Mouse (Mus musculus) spleen, postnatal 10 days (tissue): Measurements from ENCODE around the gene Dazap2.
"Not testable (repeated sequence)": the region's sequence is repeated elsewhere in the genome, so short reads cannot be mapped to it uniquely, and the experiment has no call there.

Experiments
- DNase-seq, 2 experiments: peaks; one replicate each; pipeline ENCODE4 v3.0.0; 2021 to 2022; ENCODE audit warnings: low spot score in 2 of 2

Dazap2 gene

DNA sequence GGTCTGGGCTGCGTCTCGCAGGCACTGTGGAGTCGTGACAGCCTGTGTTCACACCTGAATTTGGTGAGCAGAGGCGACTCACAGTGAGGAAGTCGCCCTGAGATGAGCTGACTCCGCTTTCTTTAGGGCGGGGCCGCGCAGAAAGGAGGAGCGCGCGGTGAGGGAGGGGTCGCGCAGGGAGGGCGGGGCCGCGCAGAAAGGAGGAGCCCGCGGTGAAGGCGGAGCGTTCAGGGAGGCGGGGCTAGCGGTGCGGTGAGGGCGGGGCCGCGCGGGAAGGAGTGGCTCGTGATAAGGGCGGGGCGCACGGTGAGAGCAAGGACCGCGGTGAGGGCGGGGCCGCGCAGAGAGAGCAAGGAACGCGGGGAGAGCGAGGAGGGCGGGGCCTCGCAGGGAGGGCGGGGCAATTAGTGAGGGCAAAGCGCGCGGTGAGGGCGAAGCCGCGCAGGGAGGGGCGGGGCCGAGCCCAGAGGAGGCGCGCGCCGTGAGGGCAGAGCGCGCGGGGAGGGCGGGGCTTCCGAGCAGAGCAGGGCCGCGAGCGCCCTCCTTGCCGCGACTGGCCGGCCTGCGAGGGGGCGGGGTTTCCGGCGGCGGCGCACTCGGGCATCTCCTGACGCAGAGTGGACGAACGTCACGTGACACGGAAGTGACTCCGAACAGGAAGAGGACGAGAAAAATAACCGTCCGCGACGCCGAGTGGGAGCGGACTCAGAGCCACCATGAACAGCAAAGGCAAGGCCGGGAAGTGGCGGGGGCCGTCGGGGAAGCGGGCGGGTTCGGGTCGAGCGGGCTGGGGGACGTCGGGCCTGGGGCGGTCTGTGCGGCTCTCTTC, at the start of gene Dazap2:
Dazap2 (plus strand) TSS at position 354 of the 829 bp plus-strand sequence.
- peak; percentile 99 to 100 for DNase-seq

GRCm38 (mm10) chr15:100566531-100566930, 48.6 kb upstream of the Dazap2 start:
- no peak for DNase-seq

DNA sequence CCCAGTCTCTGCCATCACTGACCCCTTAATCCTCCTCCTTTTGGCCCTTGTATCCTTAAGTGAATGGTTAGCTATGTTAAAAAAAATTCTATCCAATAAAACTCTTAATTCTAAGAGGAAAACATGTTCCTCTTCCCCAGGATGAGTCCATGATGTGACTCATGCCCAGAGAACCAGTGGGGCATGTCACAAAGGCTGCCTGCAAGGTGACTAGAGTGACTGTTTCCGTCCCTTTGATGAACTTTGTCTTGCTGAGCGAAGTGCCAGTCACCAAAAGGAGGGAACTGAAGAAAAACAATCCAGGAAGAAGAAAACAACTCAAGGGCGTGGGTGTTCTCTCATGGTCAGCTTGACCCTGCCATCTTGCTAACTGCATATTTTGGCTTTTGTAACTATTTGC, 45.9 kb upstream of the Dazap2 start:
- no peak for DNase-seq

- no peak for DNase-seq
Measured at GRCm38 (mm10) chr15:100573946-100574345, 41.2 kb upstream of the Dazap2 start.

- no peak for DNase-seq
Measured at GRCm38 (mm10) chr15:100574378-100574777, 40.8 kb upstream of the Dazap2 start.

DNA sequence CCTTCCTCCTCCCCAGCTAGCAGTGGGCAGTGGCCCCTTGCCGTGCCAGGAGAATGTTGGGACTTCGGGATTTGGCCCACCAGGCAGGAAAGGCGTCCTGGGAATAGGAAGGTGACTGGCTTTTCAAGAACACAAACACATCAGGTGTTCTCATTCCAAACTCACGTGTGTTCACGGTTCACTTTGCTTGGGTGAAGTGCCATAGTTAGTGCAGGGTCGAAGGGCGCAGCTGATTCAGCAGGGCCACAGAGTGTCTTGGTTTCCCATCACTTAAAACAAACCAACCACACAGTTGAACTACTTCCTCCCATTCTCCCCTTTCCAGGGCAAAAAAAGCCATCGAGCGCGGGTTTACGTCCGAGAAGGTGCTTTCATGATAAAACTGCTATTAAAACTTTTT, 39.8 kb upstream of the Dazap2 start:
- DNase-seq: no peak

GRCm38 (mm10) chr15:100576392-100576791, 38.8 kb upstream of the Dazap2 start:
- no peak for DNase-seq

DNA sequence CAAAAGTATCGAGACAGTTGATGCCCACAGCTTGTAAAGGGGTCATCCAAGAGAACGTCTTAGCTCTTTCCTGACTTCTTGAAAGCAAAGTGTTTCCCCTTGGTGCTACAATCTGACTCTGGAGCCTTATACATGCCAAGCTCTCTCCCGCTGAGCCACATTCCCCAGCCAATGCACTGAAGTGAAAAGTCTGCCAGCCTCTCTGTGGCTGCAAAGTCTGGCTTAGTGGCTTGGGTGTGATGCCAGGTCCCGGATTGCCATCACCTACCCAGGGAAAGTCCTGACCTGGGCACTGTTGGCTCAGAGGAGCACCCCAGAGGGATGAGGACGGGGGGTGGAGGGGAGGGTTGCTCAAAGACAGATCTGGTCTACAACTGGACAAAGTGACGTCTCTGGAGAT, 38.3 kb upstream of the Dazap2 start:
- DNase-seq: no peak

DNA sequence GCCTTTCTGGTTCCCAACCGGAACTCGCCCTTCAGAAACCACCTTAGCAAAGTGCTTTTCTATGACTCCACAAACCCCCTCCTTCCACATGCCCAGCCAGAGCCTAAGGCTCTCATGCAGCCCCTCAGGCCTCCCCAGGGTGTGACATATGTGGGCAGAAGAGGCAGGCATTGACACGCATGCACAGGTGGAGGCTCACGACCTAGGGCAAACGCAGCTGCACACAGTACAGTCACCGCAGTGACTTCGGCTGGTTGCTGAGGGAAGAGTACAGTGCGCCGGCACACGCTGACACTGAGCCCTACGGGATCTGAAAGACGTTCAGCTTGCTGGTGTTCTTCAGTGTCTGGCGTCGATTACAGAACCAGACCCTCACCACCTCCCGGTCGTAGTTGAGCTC, 37.2 kb upstream of the Dazap2 start:
- DNase-seq: no peak

DNA sequence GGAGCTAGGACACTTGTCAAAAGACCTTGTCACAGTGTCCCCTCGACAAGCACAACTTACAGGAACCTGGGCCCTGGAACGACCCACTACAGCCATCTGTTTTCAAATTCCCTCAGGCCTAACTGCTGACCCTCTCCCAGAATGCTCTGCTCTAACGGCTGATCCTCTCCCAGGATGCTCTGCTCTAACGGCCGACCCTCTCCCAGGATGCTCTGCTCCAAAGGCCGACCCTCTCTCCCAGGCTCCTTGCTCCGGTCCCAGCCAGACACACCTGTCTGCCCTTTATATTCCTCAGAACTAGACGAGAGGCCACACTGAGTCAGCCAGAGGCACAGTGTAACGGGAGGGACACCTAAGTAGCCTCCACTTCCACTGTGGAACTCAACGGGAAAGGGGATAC, 35.0 kb upstream of the Dazap2 start:
- no peak for DNase-seq

DNA sequence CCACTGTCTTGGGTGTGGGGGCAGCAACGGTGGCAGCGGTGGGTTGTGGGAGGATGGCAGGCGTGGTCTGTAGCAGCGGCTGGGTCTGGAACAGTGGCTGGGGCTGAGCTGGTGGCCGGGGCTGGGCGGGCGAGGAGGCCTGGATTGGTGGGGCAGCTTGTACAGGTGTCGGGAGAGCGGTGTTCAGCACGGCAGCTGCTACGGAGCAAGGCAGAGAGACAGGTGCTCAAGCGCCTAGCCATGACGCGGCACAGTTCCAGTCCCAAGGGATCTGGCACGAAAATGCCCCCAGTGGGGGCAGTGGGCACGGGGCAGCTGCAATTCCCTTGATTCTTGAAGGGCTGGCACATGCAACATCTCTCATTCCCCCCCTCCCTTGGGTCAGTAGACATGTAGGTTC, 29.2 kb upstream of the Dazap2 start:
- DNase-seq: no peak

GRCm38 (mm10) chr15:100587166-100587565, 28.0 kb upstream of the Dazap2 start:
- DNase-seq: no peak

DNA sequence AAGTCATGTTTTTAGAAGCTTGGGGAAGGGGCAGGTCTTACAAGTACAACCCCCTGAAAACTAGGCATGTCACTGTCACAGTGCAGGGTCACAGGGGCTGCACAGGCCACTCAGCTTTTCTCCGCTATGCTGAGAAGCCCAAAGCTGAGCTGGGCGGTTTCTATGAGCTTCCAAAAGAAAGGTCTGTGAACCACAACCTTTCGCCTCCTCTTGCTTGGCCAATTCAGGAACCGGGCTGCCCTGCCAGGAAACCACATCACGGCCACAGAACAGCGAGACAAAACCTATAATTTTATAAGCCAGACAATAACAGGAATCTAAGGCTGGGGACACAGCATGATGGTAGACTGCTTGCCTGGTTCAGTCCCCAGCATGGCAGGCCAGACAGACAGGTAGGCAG, 26.9 kb upstream of the Dazap2 start:
- DNase-seq: no peak

GRCm38 (mm10) chr15:100590436-100590835, 24.7 kb upstream of the Dazap2 start:
- DNase-seq: no peak

- DNase-seq: no peak
Measured at GRCm38 (mm10) chr15:100592817-100593216, 22.3 kb upstream of the Dazap2 start.

DNA sequence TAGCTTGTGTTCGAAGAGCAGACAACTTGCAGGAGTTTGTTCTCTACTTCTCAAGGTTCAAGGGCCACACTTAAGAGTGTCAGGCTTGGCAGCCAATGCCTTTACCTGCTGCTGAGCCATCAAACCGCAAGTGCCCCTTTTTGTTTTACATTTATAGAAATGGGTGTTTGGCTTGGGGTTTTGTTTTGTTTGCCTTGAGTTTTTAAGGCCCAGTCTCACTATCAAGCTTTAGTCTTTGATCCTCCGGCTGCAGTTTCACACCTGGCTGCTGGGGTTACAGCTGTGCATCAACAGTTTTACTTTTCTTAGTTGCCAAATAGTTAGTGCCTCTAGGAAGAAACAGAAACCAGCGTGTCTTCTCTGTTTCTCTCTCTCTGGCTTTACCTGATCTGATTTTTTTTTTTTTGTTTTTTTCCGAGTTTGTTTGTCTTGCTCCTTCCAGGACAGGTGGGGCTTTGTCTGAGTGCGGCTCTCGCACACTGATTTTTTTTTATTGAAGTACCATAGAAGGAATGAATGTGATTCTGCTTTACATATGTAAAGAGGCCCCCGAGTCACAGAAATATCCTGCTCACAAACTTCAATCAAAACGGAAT, 16.8 kb upstream of the Dazap2 start:
- DNase-seq: no peak

DNA sequence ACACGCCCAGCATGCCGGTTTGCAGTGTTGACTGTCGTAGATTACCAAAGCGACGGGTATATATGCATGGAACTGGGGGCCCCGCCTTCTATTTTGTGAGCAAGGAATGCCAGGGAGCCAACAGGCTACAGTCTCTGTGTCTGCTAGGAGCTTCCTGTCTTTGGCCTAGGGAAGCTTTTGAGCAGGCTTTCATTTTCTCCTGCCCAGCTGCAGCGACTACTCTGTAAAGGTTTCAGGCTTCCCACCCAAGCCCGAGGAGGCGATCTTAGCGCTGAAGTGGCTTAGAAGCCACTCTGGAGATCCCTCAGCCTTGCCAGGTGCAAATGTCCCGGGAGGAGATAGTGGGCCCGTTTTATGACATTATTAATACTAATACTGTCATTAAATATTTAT, 16.3 kb upstream of the Dazap2 start:
- peak in 1 of 2 experiments; percentile 23 for DNase-seq

DNA sequence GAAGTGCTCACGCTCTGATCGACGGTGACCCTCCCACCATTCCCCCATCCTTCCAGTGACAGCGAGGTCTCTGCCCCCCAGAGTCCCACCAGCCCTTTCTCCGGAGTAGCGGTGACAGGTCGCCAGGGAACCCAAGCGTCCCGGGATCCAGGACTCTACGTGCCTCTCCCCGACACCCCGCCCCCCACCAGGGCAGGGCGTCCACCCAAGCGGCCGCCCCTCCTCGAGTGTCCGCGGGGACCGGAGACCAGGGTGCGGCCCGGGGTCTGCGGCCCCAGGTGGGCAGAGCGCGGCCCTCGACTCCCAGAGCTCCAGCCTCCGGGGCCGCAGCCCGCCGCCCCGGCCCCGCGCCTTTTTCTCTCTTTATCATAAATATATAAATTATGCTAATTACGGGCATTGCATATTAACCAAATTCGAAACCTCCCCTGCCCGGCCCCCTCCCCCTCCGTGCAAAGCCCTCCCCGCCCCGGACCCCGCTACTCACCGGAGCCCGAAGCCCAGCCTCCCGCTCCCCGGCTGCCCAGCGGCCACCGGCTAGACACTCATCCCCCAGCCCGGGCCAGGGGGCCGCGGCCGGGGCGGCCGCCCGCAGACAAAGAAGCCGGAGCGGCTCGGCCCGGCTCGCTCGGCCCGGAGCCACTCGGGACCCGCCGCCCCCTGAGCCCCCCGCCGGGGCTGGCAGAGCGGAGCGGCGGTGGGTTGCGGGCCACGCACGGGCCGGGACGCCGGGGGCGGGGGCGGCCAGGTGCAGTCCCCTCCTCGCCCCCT, 15.7 kb upstream of the Dazap2 start, which contains the start of gene Pou6f1:
Pou6f1 (minus strand) TSS at position 709 of the 771 bp plus-strand sequence.
- peak in 1 of 2 experiments; percentile 45 for DNase-seq

- peak; percentile 25 to 73 for DNase-seq
Measured at GRCm38 (mm10) chr15:100600047-100600695, 15.0 kb upstream of the Dazap2 start.

- DNase-seq: no peak
Measured at GRCm38 (mm10) chr15:100600696-100601272, 14.4 kb upstream of the Dazap2 start.

DNA sequence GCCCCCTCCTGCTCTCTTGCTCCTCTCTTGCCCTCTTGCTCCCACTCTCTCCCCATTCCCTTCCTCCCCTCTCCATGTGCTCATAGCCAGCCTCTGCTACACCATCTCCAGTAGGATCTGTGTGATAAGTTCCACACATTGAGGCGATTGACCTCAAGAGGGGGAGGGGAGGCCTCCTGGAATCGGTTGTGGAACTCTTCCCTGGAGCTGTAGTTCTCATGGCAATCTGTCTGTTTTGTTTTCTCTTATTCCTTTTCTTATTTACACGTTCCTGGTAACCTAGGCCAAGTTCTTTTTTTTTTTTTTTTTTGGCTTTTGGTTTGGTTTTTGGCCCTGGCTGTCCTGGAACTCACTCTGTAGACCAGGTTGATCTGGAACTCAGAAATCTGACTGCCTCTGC, 13.5 kb upstream of the Dazap2 start:
- DNase-seq: no peak

- not testable (repeated sequence) for DNase-seq
Measured at GRCm38 (mm10) chr15:100606677-100607076, 8.5 kb upstream of the Dazap2 start.
